Mouse (Mus musculus): ENCODE measurements around the gene Marcks. TPM values are rescaled to one million over a fixed set of nuclear protein-coding genes. Genes with fewer than 3 reads are reported as not detected.
"Not testable (repeated sequence)": the region's sequence is repeated elsewhere in the genome, so short reads cannot be mapped to it uniquely, and the experiment has no call there.

Marcks gene
- total and polyA plus RNA-seq, 3 experiments: 0.98 TPM; not detected in 2

GRCm38 (mm10) chr10:37090411-37090810 lies 48.3 kb downstream of the Marcks start:
- Histone ChIP-seq H3K4me3 (ENCODE audit: low read depth, low read length) (no peak overlapping the region), H3K4me1 (ENCODE audit: insufficient read depth, low read depth, low read length) (no peaks in the 10 kb centered on the region), H3K27me3 (ENCODE audit: insufficient read depth, low read length) (no peaks in the 10 kb centered on the region), H3K36me3 (replicated peaks) (no peaks in the 10 kb centered on the region), H3K9me3 (replicated peaks) (no peaks in the 10 kb centered on the region)
- ATAC-seq (ENCODE audit: extremely low read depth, insufficient number of reproducible peaks, low FRiP score, poor library complexity, severe bottlenecking) (no peak), DNase-seq (ENCODE audit: low spot score) (no peak)
- TF ChIP-seq GATA1 (IDR thresholded peaks at IDR 0.05; ENCODE audit: borderline replicate concordance, low read length): no peak
- no peak for TF ChIP-seq GATA2 (IDR thresholded peaks at IDR 0.05; ENCODE audit: borderline replicate concordance, low read depth, low read length)
- TF ChIP-seq CTCF (IDR thresholded peaks at IDR 0.05; ENCODE audit: low read depth, low read length): no peak
- TF ChIP-seq TAL1 (conservative IDR thresholded peaks at IDR 0.05; ENCODE audit: low read depth, low read length): no peak

- H3K9me3 ChIP-seq (replicated peaks); H3K36me3 ChIP-seq (replicated peaks); H3K27me3 ChIP-seq (ENCODE audit: insufficient read depth, low read length); H3K4me3 ChIP-seq (ENCODE audit: low read depth, low read length); ATAC-seq (ENCODE audit: extremely low read depth, insufficient number of reproducible peaks, low FRiP score, poor library complexity, severe bottlenecking); H3K4me1 ChIP-seq (ENCODE audit: insufficient read depth, low read depth, low read length); DNase-seq (ENCODE audit: low spot score): not testable (repeated sequence)
Observed at GRCm38 (mm10) chr10:37084071-37084470, 54.6 kb downstream of the Marcks start.

Other genes with a start within 250 kb of the Marcks start
- gene Hdac2, start 164.4 kb downstream of the Marcks start, total RNA-seq (2014; fragmentation: Nextera tagmentation): 130 and 158 TPM in 2 replicates
- gene Hdac2, start 164.4 kb downstream of the Marcks start, total RNA-seq (2017): 106 and 122 TPM in 2 replicates
- 32.2 and 38.9 TPM in 2 replicates for gene Hdac2, start 164.4 kb downstream of the Marcks start, polyA plus RNA-seq (2012)

Measured in G1E (cell line).